ENCODE assay signal across 16 mouse cellular contexts in the genomic region with DNA sequence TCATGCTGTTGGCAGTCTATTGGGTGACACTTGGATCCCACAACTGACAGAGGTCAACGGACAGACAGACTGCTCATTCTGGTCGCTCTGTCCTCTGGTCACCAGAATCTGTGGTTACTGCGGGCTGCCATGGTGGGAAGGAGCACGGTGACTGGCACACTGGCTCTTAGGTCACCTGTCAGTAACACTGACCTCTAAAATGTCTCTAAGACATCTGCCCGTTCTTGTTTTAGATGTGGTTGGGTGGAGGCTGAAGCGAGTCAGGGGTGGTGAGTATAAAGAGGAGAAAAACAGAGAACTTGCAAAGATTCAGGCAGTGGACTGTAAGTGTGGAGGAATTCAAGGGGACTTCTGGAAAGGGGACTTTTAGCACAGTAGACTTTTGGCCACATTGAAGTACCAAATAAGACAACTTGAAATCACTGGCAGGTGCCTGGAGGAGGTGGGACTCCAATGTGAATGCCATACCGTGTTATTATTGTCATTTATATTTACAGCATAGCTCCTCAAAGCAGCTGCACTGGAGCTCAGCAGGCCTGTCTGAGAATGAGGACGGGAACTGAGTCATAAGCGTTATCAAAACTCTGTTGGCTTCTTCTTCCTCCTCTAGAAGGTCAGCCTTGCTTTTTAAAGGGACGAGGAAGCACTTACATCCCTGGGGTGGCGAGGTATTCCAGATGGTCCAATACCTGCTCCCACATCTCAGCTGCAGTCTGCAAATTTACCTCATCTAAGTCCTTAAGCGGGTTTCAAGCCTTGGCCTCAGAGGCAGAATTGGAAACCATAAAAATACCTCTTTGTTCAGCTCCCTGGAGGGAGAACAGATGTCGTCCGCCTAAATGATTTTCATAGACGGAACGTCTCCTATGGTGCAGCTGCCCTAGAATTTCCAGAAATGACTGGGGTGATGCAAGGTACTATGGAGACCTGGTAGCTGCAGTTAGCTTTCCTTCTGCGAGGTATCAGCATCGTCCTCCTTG.
A peak's percentile ranks its signal among the peaks of the same experiment; 100 is the strongest.
DNase-seq lines count a peak whose midpoint lies in the region; ATAC-seq and TF ChIP-seq lines count a peak whose summit lies in the region.
"Had no signal": no experiment of that assay in that cellular context is flagged by ENCODE, and none has a peak within 500 bp of the region (broad histone marks: within the 10 kb centered on the region; RNA-seq: fewer than 3 reads in every experiment).

No protein-coding gene starts in this region.

- no peaks in the 10 kb centered on the region for H3K9me3 ChIP-seq in CH12.LX (replicated peaks; ENCODE audit: low read length)
- no peaks in the 10 kb centered on the region for H3K9me3 ChIP-seq in kidney, embryonic 16.5 days (ENCODE audit: low read length)
- H3K9me3 ChIP-seq in midbrain, embryonic 16.5 days (replicated peaks; ENCODE audit: control insufficient read depth, low read length, poor library complexity, severe bottlenecking) = no peaks in the 10 kb centered on the region
- H3K9me3 ChIP-seq: forebrain, embryonic 10.5 days; heart, embryonic 13.5 days; hindbrain, embryonic 10.5 days; intestine, embryonic 15.5 days; limb, embryonic 15.5 days had no signal

- in situ Hi-C loops in CH12.LX (cut with MboI; ENCODE audit: low pct_ligation_motif_present, low pct_unique_long_range_greater_than_20kb, low sequenced_read_pairs) = no loop called here

- no peaks in the 10 kb centered on the region for H3K36me3 ChIP-seq in CH12.LX (replicated peaks in 1 of 2; ENCODE audit: control insufficient read depth in 1 of 2, insufficient read depth in 1 of 2, low read length in 1 of 2)
- H3K36me3 ChIP-seq in kidney, embryonic 16.5 days (ENCODE audit: insufficient read depth, low read length) = no peaks in the 10 kb centered on the region
- H3K36me3 ChIP-seq in midbrain, embryonic 16.5 days (ENCODE audit: control insufficient read depth, insufficient read depth, low read length) = no peaks in the 10 kb centered on the region
- H3K36me3 ChIP-seq: forebrain, embryonic 10.5 days; heart, embryonic 13.5 days; hindbrain, embryonic 10.5 days; intestine, embryonic 15.5 days; limb, embryonic 15.5 days had no signal

- dilution Hi-C loops in CH12.LX (cut with MboI; ENCODE audit: extremely low pct_ligation_motif_present, extremely low pct_unique_long_range_greater_than_20kb, low sequenced_read_pairs) = no loop called here

- peak; percentile 82 for ATAC-seq in frontal cortex, adult (ENCODE audit: low TSS enrichment)
- no peak for ATAC-seq in kidney, embryonic 16.5 days (ENCODE audit: low FRiP score, low TSS enrichment)
- ATAC-seq in midbrain, embryonic 16.5 days = no peak
- ATAC-seq: intestine, embryonic 15.5 days had no signal

- peak; percentile 91 for TF ChIP-seq EP300 in CH12.LX (IDR thresholded peaks at IDR 0.05; ENCODE audit: low read length)

- peak overlapping the region; percentile 18 for H3K9ac ChIP-seq in CH12.LX (ENCODE audit: insufficient read depth, low read depth)
- no peak overlapping the region for H3K9ac ChIP-seq in kidney, embryonic 16.5 days (replicated peaks; ENCODE audit: low read length)
- no peak overlapping the region for H3K9ac ChIP-seq in midbrain, embryonic 16.5 days (ENCODE audit: low read depth, low read length)
- H3K9ac ChIP-seq: heart, embryonic 13.5 days; intestine, embryonic 15.5 days; limb, embryonic 15.5 days; lung, embryonic 14.5 days had no signal

- peak overlapping the region; percentile 91 for H3K27ac ChIP-seq in CH12.LX (ENCODE audit: insufficient read depth, low read depth)
- H3K27ac ChIP-seq in kidney, embryonic 16.5 days (ENCODE audit: low read length) = no peak overlapping the region
- H3K27ac ChIP-seq in midbrain, embryonic 16.5 days (ENCODE audit: low read length) = no peak overlapping the region
- H3K27ac ChIP-seq: forebrain, embryonic 10.5 days; heart, embryonic 13.5 days; hindbrain, embryonic 10.5 days; intestine, embryonic 15.5 days; limb, embryonic 15.5 days had no signal

- peak overlapping the region; percentile 47 for H3K4me2 ChIP-seq in CH12.LX (ENCODE audit: insufficient read depth, low read depth, poor library complexity, severe bottlenecking)
- H3K4me2 ChIP-seq in kidney, embryonic 16.5 days (replicated peaks; ENCODE audit: low read depth, low read length) = no peak overlapping the region
- H3K4me2 ChIP-seq in midbrain, embryonic 16.5 days (ENCODE audit: low read length) = no peak overlapping the region
- H3K4me2 ChIP-seq: heart, embryonic 13.5 days; intestine, embryonic 15.5 days; limb, embryonic 15.5 days; lung, embryonic 14.5 days had no signal

- H3K79me2 ChIP-seq in CH12.LX (replicated peaks; ENCODE audit: control insufficient read depth, extremely low read depth, insufficient read depth, poor library complexity, severe bottlenecking) = no peaks in the 10 kb centered on the region

- WGBS in kidney, embryonic 16.5 days = 81% methylated on average over 18 of the region's 18 CpGs
- 84% methylated on average over 18 of the region's 18 CpGs for WGBS in midbrain, embryonic 16.5 days

- TF ChIP-seq CTCF in CH12.LX (conservative IDR thresholded peaks at IDR 0.05 in 1 of 2, IDR thresholded peaks at IDR 0.05 in 1 of 2; ENCODE audit: low read depth in 2 of 2, low read length in 2 of 2) = no peak

- TF ChIP-seq POLR2A in CH12.LX (IDR thresholded peaks at IDR 0.05; ENCODE audit: low read depth, low read length) = no peak

- H3K4me3 ChIP-seq in CH12.LX (replicated peaks in 1 of 3; ENCODE audit: low read depth in 2 of 3, low read length in 2 of 3, poor library complexity in 1 of 3) = peak overlapping the region in 2 of 3 experiments; percentile 24 to 34
- no peak overlapping the region for H3K4me3 ChIP-seq in kidney, embryonic 16.5 days (ENCODE audit: low read length)
- no peak overlapping the region for H3K4me3 ChIP-seq in midbrain, embryonic 16.5 days (ENCODE audit: low read depth, low read length)
- H3K4me3 ChIP-seq: forebrain, embryonic 10.5 days; heart, embryonic 13.5 days; hindbrain, embryonic 10.5 days; intestine, embryonic 15.5 days; limb, embryonic 15.5 days had no signal

- DNase-seq in frontal cortex, postnatal 10 days (ENCODE audit: low spot score in 2 of 2) = no peak
- DNase-seq in CH12.LX (ENCODE audit: extremely low read depth) = peak; percentile 63
- peak; percentile 16 to 58 for DNase-seq in frontal cortex, postnatal 36 days (ENCODE audit: low spot score in 2 of 2)
- peak; percentile 25 for DNase-seq in mesoderm, embryonic 11.5 days (ENCODE audit: low read depth, low spot score)
- DNase-seq in gastrocnemius, postnatal 4 days (ENCODE audit: low spot score in 2 of 2) = no peak
- DNase-seq: gastrocnemius, postnatal 25 days; kidney, postnatal 25 days; lung, embryonic 14.5 days had no signal

- no peaks in the 10 kb centered on the region for H3K27me3 ChIP-seq in CH12.LX (replicated peaks)
- no peaks in the 10 kb centered on the region for H3K27me3 ChIP-seq in kidney, embryonic 16.5 days (ENCODE audit: insufficient read depth, low read length)
- no peaks in the 10 kb centered on the region for H3K27me3 ChIP-seq in midbrain, embryonic 16.5 days (ENCODE audit: control insufficient read depth, insufficient read depth, low read depth, low read length)
- H3K27me3 ChIP-seq: heart, embryonic 13.5 days; intestine, embryonic 15.5 days; limb, embryonic 15.5 days had no signal

- peaks cover 36 to 73% of the 10 kb centered on the region in 2 experiments for H3K4me1 ChIP-seq in CH12.LX (ENCODE audit: control insufficient read depth in 1 of 2, insufficient read depth in 2 of 2)
- H3K4me1 ChIP-seq in kidney, embryonic 16.5 days (ENCODE audit: insufficient read depth, low read length) = no peaks in the 10 kb centered on the region
- H3K4me1 ChIP-seq in midbrain, embryonic 16.5 days (ENCODE audit: control insufficient read depth, insufficient read depth, low read length) = no peaks in the 10 kb centered on the region
- H3K4me1 ChIP-seq: forebrain, embryonic 10.5 days; heart, embryonic 13.5 days; hindbrain, embryonic 10.5 days; intestine, embryonic 15.5 days had no signal

- no peak; the same call in 1 of the 2 replicates for TF ChIP-seq RAD21 in CH12.LX (IDR thresholded peaks at IDR 0.05; ENCODE audit: low read depth, low read length)

TF ChIP-seq in CH12.LX, 34 proteins besides CTCF, POLR2A, EP300 and RAD21 (continues in another document):
- peak; percentile 89 for TF ChIP-seq MEF2A (IDR thresholded peaks at IDR 0.05; ENCODE audit: borderline replicate concordance, low read depth, low read length)
- TF ChIP-seq UBTF (IDR thresholded peaks at IDR 0.05; ENCODE audit: low read depth, low read length) = no peak
- no peak for TF ChIP-seq ELF1 (IDR thresholded peaks at IDR 0.05; ENCODE audit: low read depth, low read length)
- TF ChIP-seq GABPA (IDR thresholded peaks at IDR 0.05; ENCODE audit: insufficient replicate concordance, low read depth, low read length) = no peak
- peak; percentile 61 for TF ChIP-seq JUN (IDR thresholded peaks at IDR 0.05; ENCODE audit: insufficient read depth, low read depth, low read length)
- peak; percentile 43; the same call in 1 of the 2 replicates for TF ChIP-seq MAFK (IDR thresholded peaks at IDR 0.05; ENCODE audit: insufficient replicate concordance, low read length)
- no peak for TF ChIP-seq MAX (IDR thresholded peaks at IDR 0.05; ENCODE audit: low read length)
- no peak for TF ChIP-seq USF2 (conservative IDR thresholded peaks at IDR 0.05; ENCODE audit: low read depth, low read length)
- no peak; the same call in 1 of the 2 replicates for TF ChIP-seq TBP (conservative IDR thresholded peaks at IDR 0.05; ENCODE audit: low read depth, low read length)
- no peak; the same call in 1 of the 2 replicates for TF ChIP-seq POLR2AphosphoS2 (IDR thresholded peaks at IDR 0.05; ENCODE audit: low read depth, low read length)
- no peak for TF ChIP-seq PAX5 (IDR thresholded peaks at IDR 0.05; ENCODE audit: low read length)
- peak; percentile 69; the same call in 1 of the 2 replicates for TF ChIP-seq CHD2 (IDR thresholded peaks at IDR 0.05; ENCODE audit: low read length)
- peak; percentile 48; the same call in 1 of the 2 replicates for TF ChIP-seq MXI1 (IDR thresholded peaks at IDR 0.05; ENCODE audit: low read depth, low read length)
- TF ChIP-seq NRF1 (IDR thresholded peaks at IDR 0.05; ENCODE audit: low read depth, low read length) = no peak
- no peak for TF ChIP-seq ZKSCAN1 (IDR thresholded peaks at IDR 0.05; ENCODE audit: borderline replicate concordance, low read depth, low read length)
- peak; percentile 45; the same call in 1 of the 2 replicates for TF ChIP-seq E2F4 (IDR thresholded peaks at IDR 0.05; ENCODE audit: insufficient replicate concordance, low read depth, low read length)
- TF ChIP-seq MAZ (IDR thresholded peaks at IDR 0.05; ENCODE audit: low read depth, low read length) = peak; percentile 23; the same call in 1 of the 2 replicates
- TF ChIP-seq JUND (conservative IDR thresholded peaks at IDR 0.05; ENCODE audit: low read depth, low read length) = peak; percentile 87
- peak; percentile 64 for TF ChIP-seq SIN3A (IDR thresholded peaks at IDR 0.05; ENCODE audit: low read length)
- TF ChIP-seq TCF12 (IDR thresholded peaks at IDR 0.05; ENCODE audit: low read depth, low read length) = peak; percentile 94
- TF ChIP-seq IRF4 (IDR thresholded peaks at IDR 0.05; ENCODE audit: low read depth, low read length) = peak; percentile 85
- no peak for TF ChIP-seq MYC (IDR thresholded peaks at IDR 0.05; ENCODE audit: low read depth, low read length)

Comparison
In these comparisons a context has a peak if more than half of its experiments do, and no peak if none do; other contexts are left out.
1. DNase-seq: peak in CH12.LX (single experiment), frontal cortex, postnatal 36 days (2 of 2) and mesoderm, embryonic 11.5 days (single experiment); none in frontal cortex, postnatal 10 days (0 of 2) and gastrocnemius, postnatal 4 days (0 of 2).
2. H3K4me3 ChIP-seq: peak in CH12.LX (2 of 3); none in kidney, embryonic 16.5 days (single experiment) and midbrain, embryonic 16.5 days (single experiment).